Mouse (Mus musculus): Measurements from ENCODE around the gene AC129217.1. TPM values are rescaled to one million over a fixed set of nuclear protein-coding genes. Genes with fewer than 3 reads are reported as not detected.

AC129217.1 gene
- total RNA-seq, 2 experiments from 2014 or later: 1.4 TPM; not detected in 1

Small RNA genes within 50 kb of the gene (microRNA-seq; reads per million reads assigned to microRNA genes)
- gene Mir5136: 0 reads per million in 2 experiments

Other genes starting within 250 kb of the AC129217.1 start
- not detected for gene Slc22a8, start 238.5 kb upstream of the AC129217.1 start, total RNA-seq (2021)
- not detected for gene Slc22a6, start 211.7 kb upstream of the AC129217.1 start, total RNA-seq (2021)
- gene Chrm1, start 166.0 kb upstream of the AC129217.1 start, total RNA-seq (2021): not detected
- 10 to 100 TPM; 27.9 to 30.0 TPM for gene Slc3a2, start 106.4 kb upstream of the AC129217.1 start, total RNA-seq (2021)
- 10 to 100 TPM; 15.2 to 20.4 TPM for gene Wdr74, start 93.9 kb upstream of the AC129217.1 start, total RNA-seq (2021)
- gene 1700092M07Rik, start 89.1 kb upstream of the AC129217.1 start, total RNA-seq (2021): under 1 TPM in 1 of 2 experiments, not detected in 1; 0.66 TPM
- 10 to 100 TPM; 19.0 to 19.9 TPM for gene Stx5a, start 88.4 kb upstream of the AC129217.1 start, total RNA-seq (2021)
- 10 to 100 TPM; 24.1 to 32.9 TPM for gene Nxf1, start 72.7 kb upstream of the AC129217.1 start, total RNA-seq (2021)
- 10 to 100 TPM; 79.6 to 84.2 TPM for gene Tmem223, start 58.8 kb upstream of the AC129217.1 start, total RNA-seq (2021)
- 1 to 10 TPM; 6.1 to 8.2 TPM for gene Tmem179b, start 55.3 kb upstream of the AC129217.1 start, total RNA-seq (2021)
- 1 to 10 TPM; 4.6 to 4.9 TPM for gene Taf6l, start 43.4 kb upstream of the AC129217.1 start, total RNA-seq (2021)
- gene Polr2g, start 31.2 kb upstream of the AC129217.1 start, total RNA-seq (2021): 10 to 100 TPM; 32.0 to 35.4 TPM
- under 1 TPM; 0.42 to 0.74 TPM for gene Zbtb3, start 27.2 kb upstream of the AC129217.1 start, total RNA-seq (2021)
- 1 to 10 TPM; 9.2 TPM for gene Ttc9c, start 10.4 kb upstream of the AC129217.1 start, total RNA-seq (2021)
- 10 to 100 TPM; 31.0 to 36.6 TPM for gene Hnrnpul2, start 9.8 kb upstream of the AC129217.1 start, total RNA-seq (2021)
- gene Bscl2, start 7.7 kb downstream of the AC129217.1 start, total RNA-seq (2021): 10 to 100 TPM; 15.9 to 17.8 TPM
- gene Gng3, start 9.4 kb downstream of the AC129217.1 start, total RNA-seq (2021): not detected
- gene Lrrn4cl, start 21.0 kb downstream of the AC129217.1 start, total RNA-seq (2021): 1 to 10 TPM; 5.8 to 8.8 TPM
- 100 to 1,000 TPM; 197 to 321 TPM for gene Ubxn1, start 41.7 kb downstream of the AC129217.1 start, total RNA-seq (2021)
- gene Uqcc3, start 51.1 kb downstream of the AC129217.1 start, total RNA-seq (2021): 10 to 100 TPM; 56.4 to 67.2 TPM
- 1 to 10 TPM; 3.5 TPM for gene Lbhd1, start 54.0 kb downstream of the AC129217.1 start, total RNA-seq (2021)
- not detected for gene Gm49403, start 54.2 kb downstream of the AC129217.1 start, total RNA-seq (2021)
- 10 to 100 TPM; 15.6 to 17.1 TPM for gene 1810009A15Rik, start 59.1 kb downstream of the AC129217.1 start, total RNA-seq (2021)
- gene Gm49416, start 59.2 kb downstream of the AC129217.1 start, total RNA-seq (2021): under 1 TPM in 1 of 2 experiments, not detected in 1; 0.84 TPM
- gene Ints5, start 63.2 kb downstream of the AC129217.1 start, total RNA-seq (2021): 1 to 10 TPM; 8.4 to 9.4 TPM
- gene Ganab, start 68.3 kb downstream of the AC129217.1 start, total RNA-seq (2021): 10 to 100 TPM; 19.3 to 19.9 TPM
- gene B3gat3, start 90.6 kb downstream of the AC129217.1 start, total RNA-seq (2021): 10 to 100 TPM; 28.3 to 31.2 TPM
- 10 to 100 TPM in 1 of 2 experiments, 1 to 10 TPM in 1; 6.9 to 11.0 TPM for gene Rom1, start 99.6 kb downstream of the AC129217.1 start, total RNA-seq (2021)
- 1 to 10 TPM; 5.1 to 7.3 TPM for gene Eml3, start 99.8 kb downstream of the AC129217.1 start, total RNA-seq (2021)
- 10 to 100 TPM; 19.4 to 24.1 TPM for gene Mta2, start 112.1 kb downstream of the AC129217.1 start, total RNA-seq (2021)
- gene Tut1, start 124.1 kb downstream of the AC129217.1 start, total RNA-seq (2021): 1 to 10 TPM; 6.0 to 7.7 TPM
- 100 to 1,000 TPM; 441 to 447 TPM for gene Eef1g, start 137.3 kb downstream of the AC129217.1 start, total RNA-seq (2021)
- 100 to 1,000 TPM; 171 to 208 TPM for gene Ahnak, start 159.5 kb downstream of the AC129217.1 start, total RNA-seq (2021)

Measured in gastrocnemius, postnatal 36 days (tissue).